Mouse (Mus musculus) embryonic facial prominence, embryonic 13.5 days (tissue): ENCODE measurements at regions not wholly inside any gene's neighbourhood (a gene's known extent, or its start where the extent isn't known, plus 50 kb on each side); places are given as distances from the start of the nearest gene placed in this dataset.
"Not testable (repeated sequence)": the region's sequence is repeated elsewhere in the genome, so short reads cannot be mapped to it uniquely, and the experiment has no call there.

Experiments
- ATAC-seq: fragments of 200-750 bp; cut with Nextera tagmentation; 2 replicates; pipeline ENCODE4 v1.8.0; 2017; ENCODE audit warnings: low read depth; ENCODE audit not compliant: insufficient number of reproducible peaks, insufficient read depth, low FRiP score, low TSS enrichment
- H3K27ac ChIP-seq: fragments of 300-500 bp; sonication (generic); 2 replicates; pipeline ENCODE4 v1.5.1; 2015; ENCODE audit warnings: moderate library complexity, mild to moderate bottlenecking, inconsistent platforms
- H3K27me3 ChIP-seq: fragments of 300-500 bp; sonication (generic); 2 replicates; pipeline ENCODE4 v1.6.1; 2015; ENCODE audit warnings: mild to moderate bottlenecking, inconsistent platforms
- H3K36me3 ChIP-seq: fragments of 300-500 bp; sonication (generic); 2 replicates; pipeline ENCODE4 v1.6.1; 2015; ENCODE audit warnings: mild to moderate bottlenecking, inconsistent platforms
- H3K4me1 ChIP-seq: fragments of 300-500 bp; sonication (generic); 2 replicates; pipeline ENCODE4 v1.6.1; 2015; ENCODE audit warnings: inconsistent platforms
- H3K4me2 ChIP-seq: fragments of 300-500 bp; sonication (generic); 2 replicates; pipeline ENCODE4 v1.6.1; 2015; ENCODE audit warnings: moderate library complexity, mild to moderate bottlenecking, inconsistent platforms
- H3K4me3 ChIP-seq: fragments of 300-500 bp; sonication (generic); 2 replicates; pipeline ENCODE4 v1.5.1; 2015; ENCODE audit warnings: mild to moderate bottlenecking, inconsistent platforms
- H3K9ac ChIP-seq: fragments of 300-500 bp; sonication (generic); 2 replicates; pipeline ENCODE4 v1.6.1; 2015; ENCODE audit warnings: mild to moderate bottlenecking, inconsistent platforms
- H3K9me3 ChIP-seq: fragments of 300-500 bp; sonication (generic); 2 replicates; pipeline ENCODE4 v1.6.1; 2016; ENCODE audit warnings: inconsistent platforms
- WGBS: fragments of 180-500 bp; shearing (Covaris S2); methylation state at CpG from one replicate; pipeline ENCODE4 v1.1.7; 2015; ENCODE audit warnings: mixed read lengths; 5-methylcytosine and 5-hydroxymethylcytosine counted together

- Histone ChIP-seq H3K9me3 (no peaks in the 10 kb centered on the region), H3K4me1 (peaks cover 3% of the 10 kb centered on the region; the same call in 1 of the 2 replicates), H3K4me3 (no peak overlapping the region), H3K4me2 (no peak overlapping the region), H3K27me3 (no peaks in the 10 kb centered on the region), H3K9ac (no peak overlapping the region), H3K36me3 (no peaks in the 10 kb centered on the region), H3K27ac (no peak overlapping the region)
- ATAC-seq: no peak
- WGBS: 64% methylated on average over 12 of the region's 12 CpGs
These were observed 50.7 kb downstream of the H2al2a start for GRCm38 (mm10) chr2:17946047-17946446.

GRCm38 (mm10) chr2:17945369-17945915 lies 51.3 kb downstream of the H2al2a start:
- Histone ChIP-seq H3K9ac (no peak overlapping the region), H3K27me3 (no peaks in the 10 kb centered on the region), H3K4me2 (no peak overlapping the region), H3K27ac (no peak overlapping the region), H3K4me3 (no peak overlapping the region), H3K36me3 (no peaks in the 10 kb centered on the region), H3K9me3 (no peaks in the 10 kb centered on the region), H3K4me1 (no peaks in the 10 kb centered on the region)
- ATAC-seq: no peak
- 85% methylated on average over 7 of the region's 7 CpGs for WGBS

- Histone ChIP-seq H3K27ac (no peak overlapping the region), H3K9me3 (no peaks in the 10 kb centered on the region), H3K36me3 (no peaks in the 10 kb centered on the region), H3K4me3 (no peak overlapping the region), H3K4me2 (no peak overlapping the region), H3K27me3 (no peaks in the 10 kb centered on the region), H3K9ac (no peak overlapping the region), H3K4me1 (peaks cover 10% of the 10 kb centered on the region)
- ATAC-seq: no peak
- WGBS: 92% methylated on average over 11 of the region's 11 CpGs
These were observed 53.3 kb downstream of the H2al2a start for GRCm38 (mm10) chr2:17943506-17943905.

DNA sequence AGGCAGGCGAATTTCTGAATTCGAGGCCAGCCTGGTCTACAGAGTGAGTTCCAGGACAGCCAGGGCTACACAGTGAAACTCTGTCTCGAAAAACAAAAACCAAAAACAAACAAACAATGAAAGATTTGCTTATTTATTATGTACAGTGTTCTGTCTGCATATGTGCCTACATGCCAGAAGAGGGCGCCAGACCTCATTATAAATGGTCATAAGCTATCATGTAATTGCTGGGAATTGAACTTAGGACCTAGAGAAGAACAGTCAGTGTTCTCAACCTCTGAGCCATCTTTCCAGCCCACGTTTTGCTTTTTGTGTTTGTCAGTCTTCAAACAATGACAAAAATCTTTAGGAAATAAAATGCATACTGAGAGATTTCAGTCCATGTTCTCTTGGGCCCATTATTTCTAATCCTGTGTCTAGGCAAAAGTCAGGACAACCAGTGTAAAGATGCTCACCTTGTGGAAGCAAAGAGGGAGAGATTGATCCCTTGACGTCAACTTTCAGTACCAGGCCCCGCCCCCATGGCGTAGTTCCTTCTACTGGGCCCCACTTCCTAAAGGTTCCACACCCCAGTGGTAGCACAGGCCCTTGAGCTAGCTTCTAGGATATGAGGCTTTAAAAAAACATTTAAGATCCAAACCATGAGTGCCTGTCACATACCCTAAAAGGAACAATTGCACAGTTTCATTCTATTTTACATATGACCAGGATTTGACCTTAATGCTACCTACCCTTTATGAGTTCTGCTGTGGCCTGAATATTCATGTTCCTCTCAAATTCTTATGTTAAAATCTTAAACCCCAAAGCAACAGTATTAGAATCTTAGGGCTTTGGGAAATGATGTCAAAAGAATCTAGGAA lies 54.0 kb downstream of the H2al2a start:
- Histone ChIP-seq H3K27me3 (no peaks in the 10 kb centered on the region), H3K9me3 (no peaks in the 10 kb centered on the region), H3K27ac (no peak overlapping the region), H3K4me2 (no peak overlapping the region), H3K4me3 (no peak overlapping the region), H3K4me1 (peaks cover 13% of the 10 kb centered on the region), H3K36me3 (no peaks in the 10 kb centered on the region), H3K9ac (no peak overlapping the region)
- WGBS: 76% methylated on average over 8 of the region's 8 CpGs
- ATAC-seq: no peak

GRCm38 (mm10) chr2:17941921-17942320 lies 54.8 kb downstream of the H2al2a start:
- no peak overlapping the region for H3K9ac ChIP-seq
- no peak overlapping the region for H3K4me3 ChIP-seq
- H3K4me2 ChIP-seq: no peak overlapping the region
- no peaks in the 10 kb centered on the region for H3K27me3 ChIP-seq
- H3K36me3 ChIP-seq: no peaks in the 10 kb centered on the region
- H3K4me1 ChIP-seq: peaks cover 13% of the 10 kb centered on the region
- WGBS: 89% methylated on average over 6 of the region's 6 CpGs
- no peak for ATAC-seq
- no peaks in the 10 kb centered on the region for H3K9me3 ChIP-seq
- H3K27ac ChIP-seq: no peak overlapping the region

- H3K4me3 ChIP-seq, H3K27me3 ChIP-seq, ATAC-seq, H3K9ac ChIP-seq, H3K27ac ChIP-seq, H3K9me3 ChIP-seq, H3K36me3 ChIP-seq, H3K4me2 ChIP-seq: not testable (repeated sequence)
- 61% methylated on average over 16 of the region's 16 CpGs for WGBS
- peaks cover 13% of the 10 kb centered on the region for H3K4me1 ChIP-seq
These were observed 56.6 kb downstream of the H2al2a start for GRCm38 (mm10) chr2:17939857-17940848.

- H3K36me3 ChIP-seq: no peaks in the 10 kb centered on the region
- no peaks in the 10 kb centered on the region for H3K9me3 ChIP-seq
- no peak overlapping the region for H3K27ac ChIP-seq
- H3K4me2 ChIP-seq: no peak overlapping the region
- no peaks in the 10 kb centered on the region for H3K27me3 ChIP-seq
- no peak overlapping the region for H3K9ac ChIP-seq
- H3K4me3 ChIP-seq: no peak overlapping the region
- H3K4me1 ChIP-seq: peaks cover 13% of the 10 kb centered on the region
- ATAC-seq: 0 out of 2 replicates have a peak, but pooled peaks have one; percentile 35
- WGBS: 43% methylated on average over 4 of the region's 4 CpGs
These were observed 57.4 kb downstream of the H2al2a start for GRCm38 (mm10) chr2:17939183-17939856.

GRCm38 (mm10) chr2:17936527-17937139 lies 60.1 kb downstream of the H2al2a start:
- H3K9ac ChIP-seq: no peak overlapping the region
- no peaks in the 10 kb centered on the region for H3K9me3 ChIP-seq
- no peak overlapping the region for H3K4me2 ChIP-seq
- H3K4me3 ChIP-seq: no peak overlapping the region
- ATAC-seq: no peak
- H3K27ac ChIP-seq: no peak overlapping the region
- no peaks in the 10 kb centered on the region for H3K27me3 ChIP-seq
- H3K36me3 ChIP-seq: no peaks in the 10 kb centered on the region
- WGBS: 77% methylated on average over 4 of the region's 4 CpGs
- H3K4me1 ChIP-seq: peaks cover 27% of the 10 kb centered on the region

- ATAC-seq: no peak
- Histone ChIP-seq H3K36me3 (no peaks in the 10 kb centered on the region), H3K4me2 (no peak overlapping the region), H3K27ac (no peak overlapping the region), H3K4me3 (no peak overlapping the region), H3K9ac (no peak overlapping the region), H3K4me1 (peaks cover 27% of the 10 kb centered on the region), H3K27me3 (no peaks in the 10 kb centered on the region), H3K9me3 (no peaks in the 10 kb centered on the region)
- 87% methylated on average over 12 of the region's 12 CpGs for WGBS
These were observed 60.8 kb downstream of the H2al2a start for GRCm38 (mm10) chr2:17935916-17936315.

- Histone ChIP-seq H3K27ac (no peak overlapping the region), H3K4me3 (no peak overlapping the region), H3K4me2 (no peak overlapping the region), H3K9me3 (no peaks in the 10 kb centered on the region), H3K4me1 (peaks cover 27% of the 10 kb centered on the region), H3K36me3 (no peaks in the 10 kb centered on the region), H3K27me3 (no peaks in the 10 kb centered on the region), H3K9ac (no peak overlapping the region)
- 94% methylated on average over 6 of the region's 6 CpGs for WGBS
- ATAC-seq: no peak
These were observed 61.3 kb downstream of the H2al2a start for GRCm38 (mm10) chr2:17935466-17935865.

- ATAC-seq: no peak
- Histone ChIP-seq H3K27ac (no peak overlapping the region), H3K9me3 (0 out of 2 replicates have a peak, but pooled peaks cover 6% of the 10 kb centered on the region), H3K36me3 (no peaks in the 10 kb centered on the region), H3K27me3 (no peaks in the 10 kb centered on the region), H3K9ac (no peak overlapping the region), H3K4me3 (no peak overlapping the region), H3K4me1 (peaks cover 27% of the 10 kb centered on the region), H3K4me2 (no peak overlapping the region)
- 91% methylated on average over 10 of the region's 10 CpGs for WGBS
These were observed 62.1 kb downstream of the H2al2a start for GRCm38 (mm10) chr2:17934610-17935009.
